Mouse (Mus musculus) kidney, adult 11 months (tissue): ENCODE data around the gene Ddx39b.

ENCODE experiments used
- DNase-seq: peaks from one replicate; pipeline ENCODE4 v3.0.0; 2022

Gene Ddx39b

GRCm38 (mm10) chr17:35241305-35242014 lies at the start of gene Ddx39b:
TSS of gene Ddx39b (plus strand) at chr17:35241746.
- DNase-seq = peak; percentile 96

DNA sequence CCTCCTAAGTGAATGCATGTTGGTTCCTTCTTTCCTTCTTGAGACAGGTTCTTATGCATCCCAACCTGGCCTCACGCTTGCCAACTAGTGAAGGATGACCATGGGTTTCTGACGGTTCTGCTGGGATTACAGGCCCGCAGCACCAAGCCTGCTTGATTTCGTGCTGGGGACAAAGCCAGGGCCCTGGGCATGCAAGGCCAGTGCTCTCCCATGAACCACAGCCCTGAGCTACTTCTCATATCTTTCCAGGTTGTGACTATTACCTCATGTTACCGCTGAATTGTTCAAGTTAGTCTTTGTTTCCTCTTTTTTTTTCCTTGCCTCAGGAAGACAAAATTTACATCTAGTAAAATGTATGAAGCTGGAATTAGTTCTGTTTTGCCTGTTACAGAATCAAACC lies 48.6 kb upstream of the Ddx39b start:
- no peak for DNase-seq

- no peak for DNase-seq
These were observed 47.4 kb upstream of the Ddx39b start, which contains the start of gene Ltb for GRCm38 (mm10) chr17:35193881-35194843. TSS of gene Ltb (plus strand) at chr17:35194439.

DNA sequence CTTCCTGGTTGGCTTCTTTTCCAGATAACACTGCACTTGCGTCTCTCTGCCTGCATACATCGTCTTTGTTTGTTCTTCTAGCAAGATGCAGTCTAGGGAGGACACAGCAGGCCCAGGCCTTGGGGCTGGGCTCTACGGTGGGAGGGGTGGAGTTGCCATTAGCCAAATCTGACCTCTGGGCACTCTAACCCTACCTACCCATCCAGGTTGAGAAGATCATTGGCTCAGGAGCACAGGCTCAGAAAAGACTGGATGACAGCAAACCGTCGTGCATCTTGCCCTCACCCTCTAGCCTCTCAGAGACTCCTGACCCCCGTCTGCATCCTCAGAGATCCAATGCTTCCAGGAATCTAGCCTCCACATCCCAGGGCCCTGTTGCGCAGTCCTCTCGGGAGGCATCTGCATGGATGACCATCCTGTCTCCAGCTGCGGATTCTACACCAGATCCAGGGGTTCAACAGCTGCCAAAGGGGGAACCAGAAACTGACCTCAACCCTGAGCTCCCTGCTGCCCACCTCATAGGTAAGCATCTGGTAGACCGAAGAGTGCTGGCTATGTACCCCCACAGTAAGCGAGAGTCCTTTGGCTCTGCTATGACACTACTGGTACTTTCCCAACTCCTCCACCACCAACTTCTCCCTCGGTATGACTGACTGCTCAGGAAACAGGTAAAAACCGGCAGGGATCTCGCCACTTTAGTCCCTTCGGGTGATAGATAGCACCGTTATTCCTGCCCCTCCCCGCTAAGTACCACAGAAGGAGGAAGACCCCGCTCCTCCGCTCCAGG lies 46.5 kb upstream of the Ddx39b start:
- no peak for DNase-seq

DNA sequence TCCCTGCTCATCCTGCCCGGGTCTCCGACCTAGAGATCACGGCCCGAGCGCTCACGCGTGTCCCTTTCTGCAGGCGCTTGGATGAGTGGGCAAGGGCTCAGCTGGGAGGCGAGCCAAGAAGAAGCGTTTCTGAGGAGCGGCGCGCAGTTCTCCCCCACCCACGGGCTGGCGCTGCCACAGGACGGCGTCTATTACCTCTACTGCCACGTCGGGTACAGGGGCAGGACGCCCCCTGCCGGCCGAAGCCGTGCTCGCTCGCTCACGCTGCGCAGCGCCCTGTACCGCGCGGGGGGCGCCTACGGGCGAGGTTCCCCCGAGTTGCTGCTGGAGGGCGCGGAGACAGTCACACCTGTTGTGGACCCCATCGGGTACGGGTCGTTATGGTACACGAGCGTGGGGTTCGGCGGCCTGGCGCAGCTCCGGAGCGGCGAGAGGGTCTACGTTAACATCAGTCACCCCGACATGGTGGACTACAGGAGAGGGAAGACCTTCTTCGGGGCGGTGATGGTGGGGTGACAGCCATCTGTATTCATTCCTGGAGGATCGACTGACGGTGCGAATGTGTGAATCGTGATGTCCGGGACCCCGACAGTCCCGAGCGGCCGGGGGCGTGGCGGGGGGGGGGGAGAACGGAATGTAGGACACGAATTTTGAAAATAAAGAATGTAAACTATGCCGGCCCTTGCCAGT lies 45.8 kb upstream of the Ddx39b start:
- DNase-seq = peak; percentile 63

- no peak for DNase-seq
These were observed 45.3 kb upstream of the Ddx39b start for GRCm38 (mm10) chr17:35196321-35196641.

- no peak for DNase-seq
These were observed 44.4 kb upstream of the Ddx39b start for GRCm38 (mm10) chr17:35197126-35197525.

GRCm38 (mm10) chr17:35198029-35198428 lies 43.5 kb upstream of the Ddx39b start:
- no peak for DNase-seq

GRCm38 (mm10) chr17:35198946-35199345 lies 42.6 kb upstream of the Ddx39b start:
- no peak for DNase-seq

- DNase-seq = no peak
These were observed 41.1 kb upstream of the Ddx39b start for GRCm38 (mm10) chr17:35200398-35200797.

DNA sequence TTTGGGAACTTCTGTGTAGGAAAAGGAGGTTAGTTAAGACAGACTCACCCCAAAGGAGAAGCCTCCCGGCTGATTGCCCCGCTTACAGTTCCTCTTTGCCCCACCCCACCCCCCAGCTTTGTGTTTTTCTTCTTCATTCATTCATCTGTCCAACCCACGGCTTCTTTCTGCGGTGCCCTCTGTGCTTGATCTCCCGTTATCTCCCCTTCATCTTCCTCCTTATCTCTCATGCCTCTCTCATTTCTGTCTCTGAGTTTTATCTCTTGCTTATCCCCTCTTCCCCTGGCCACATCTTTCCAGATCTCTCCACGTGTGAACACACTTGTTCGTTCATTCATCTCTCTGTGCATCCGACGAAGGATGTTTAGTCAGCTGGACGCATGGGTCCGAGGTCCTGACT lies 40.4 kb upstream of the Ddx39b start:
- DNase-seq = no peak

DNA sequence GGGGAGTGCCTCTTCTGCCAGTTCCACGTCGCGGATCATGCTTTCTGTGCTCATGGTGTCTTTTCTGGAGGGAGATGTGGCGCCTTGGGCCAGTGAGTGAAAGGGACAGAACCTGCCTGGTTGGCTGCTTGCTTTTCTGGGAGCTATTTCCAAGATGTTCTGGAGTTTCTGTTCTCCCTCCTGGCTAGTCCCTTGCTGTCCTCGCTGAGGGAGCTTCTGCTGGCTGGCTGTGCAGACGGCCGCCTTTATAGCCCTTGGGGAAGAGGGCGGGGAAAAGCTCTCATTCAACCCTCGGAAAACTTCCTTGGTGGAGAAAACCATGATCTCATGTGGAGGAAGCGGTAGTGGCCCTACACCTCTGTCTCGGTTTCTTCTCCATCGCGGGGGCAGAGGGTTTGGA lies 39.8 kb upstream of the Ddx39b start, which contains the start of gene Tnf:
Tnf (minus strand) TSS at position 221 of the 400 bp plus-strand sequence.
- DNase-seq = no peak

DNA sequence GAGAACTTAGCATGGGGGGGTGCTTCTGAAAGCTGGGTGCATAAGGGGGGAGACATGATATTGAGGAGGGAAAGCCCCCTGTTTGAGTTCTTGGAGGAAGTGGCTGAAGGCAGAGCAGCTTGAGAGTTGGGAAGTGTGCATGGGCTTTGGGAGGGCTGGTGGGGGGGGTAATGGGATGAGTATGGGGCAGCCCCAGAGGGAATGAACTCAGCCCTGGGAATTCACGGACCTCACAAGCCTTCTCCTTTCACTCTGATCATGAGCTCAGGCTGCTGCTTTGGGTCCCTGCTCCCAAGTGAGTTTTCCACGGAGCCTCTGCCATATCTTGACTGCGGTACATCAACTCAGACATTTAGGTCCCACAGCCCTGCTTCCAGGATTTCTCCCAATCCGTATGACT lies 39.1 kb upstream of the Ddx39b start:
- no peak for DNase-seq

GRCm38 (mm10) chr17:35204494-35205379 lies 36.8 kb upstream of the Ddx39b start, which contains the start of gene Lta:
TSS of gene Lta (minus strand) at chr17:35205351.
- DNase-seq = no peak

- no peak for DNase-seq
These were observed 36.2 kb upstream of the Ddx39b start for GRCm38 (mm10) chr17:35205380-35205769.

DNA sequence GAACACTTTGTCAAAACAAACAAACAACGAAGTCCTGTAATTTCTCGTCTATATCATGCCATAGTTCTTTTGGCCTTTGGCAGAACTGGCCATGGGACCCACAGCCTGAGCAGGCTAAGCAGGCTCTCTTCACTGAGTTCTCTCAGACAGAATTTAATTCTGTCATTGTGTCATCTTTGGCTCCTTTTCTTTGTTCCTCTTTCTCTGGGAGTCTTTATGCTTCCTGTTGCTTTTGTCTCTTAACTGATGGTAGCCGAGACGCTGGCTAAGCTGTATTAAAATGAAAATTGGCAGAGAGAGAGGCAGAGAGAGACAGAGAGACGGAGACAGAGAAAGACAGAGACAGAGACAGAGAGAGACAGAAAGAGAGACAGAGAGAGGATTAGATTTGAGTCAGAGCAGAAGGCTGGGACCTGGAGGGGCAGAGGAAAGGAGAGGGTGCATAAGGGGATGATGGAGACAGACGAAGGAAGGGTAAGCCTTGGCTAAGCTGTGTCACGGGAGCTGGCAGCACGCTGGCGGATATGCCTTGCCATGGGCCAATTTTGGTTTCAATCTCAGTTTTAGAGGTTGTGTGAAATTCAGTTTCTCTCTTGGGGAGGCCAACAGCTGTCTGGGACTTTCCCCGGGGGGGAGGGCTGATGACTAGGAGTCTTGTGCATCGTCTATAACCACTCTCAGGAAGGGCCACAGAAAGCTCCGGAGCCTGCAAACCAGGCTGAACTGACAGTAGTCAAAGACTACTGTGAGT lies 31.6 kb upstream of the Ddx39b start:
- DNase-seq = no peak

DNA sequence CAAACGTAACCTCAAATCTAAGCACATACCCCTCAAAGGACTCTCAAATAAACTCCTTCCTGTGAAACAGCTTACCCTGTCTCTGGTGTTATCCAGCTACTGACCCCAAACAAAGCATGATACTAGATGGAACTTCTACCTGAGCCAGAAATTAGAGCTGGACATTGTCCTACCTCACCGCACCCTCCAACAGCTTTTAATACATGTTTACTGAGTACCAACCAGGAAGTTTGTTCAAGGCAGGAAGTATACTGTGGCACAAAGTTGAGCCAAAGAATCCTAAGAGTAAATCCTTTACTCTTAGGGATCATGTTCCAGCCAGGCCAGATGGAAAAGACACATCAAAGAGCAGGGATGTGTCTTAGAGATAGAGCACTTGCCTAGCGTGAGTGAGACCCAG lies 31.0 kb upstream of the Ddx39b start:
- DNase-seq = no peak

DNA sequence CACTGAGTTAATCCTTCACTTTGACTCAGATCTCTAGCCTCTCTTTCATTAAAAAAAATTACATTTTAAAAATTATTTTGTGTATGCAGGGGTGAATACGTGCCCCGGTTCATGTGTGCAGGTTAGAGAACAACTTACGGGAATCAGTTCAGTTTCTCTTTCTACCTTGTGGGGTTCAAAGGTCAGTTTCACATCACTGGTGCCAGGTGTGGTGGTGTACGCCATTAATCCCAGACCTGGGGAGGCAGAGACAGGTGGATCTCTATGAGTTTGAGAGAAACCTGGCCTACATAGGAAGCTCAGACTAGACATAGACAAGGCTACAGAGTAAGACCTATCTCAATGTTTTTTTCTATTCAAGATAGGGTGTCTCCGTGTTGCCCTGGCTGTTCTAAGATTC lies 28.5 kb upstream of the Ddx39b start:
- no peak for DNase-seq

- peak; percentile 43 for DNase-seq
These were observed 22.9 kb upstream of the Ddx39b start for GRCm38 (mm10) chr17:35218516-35219193.

DNA sequence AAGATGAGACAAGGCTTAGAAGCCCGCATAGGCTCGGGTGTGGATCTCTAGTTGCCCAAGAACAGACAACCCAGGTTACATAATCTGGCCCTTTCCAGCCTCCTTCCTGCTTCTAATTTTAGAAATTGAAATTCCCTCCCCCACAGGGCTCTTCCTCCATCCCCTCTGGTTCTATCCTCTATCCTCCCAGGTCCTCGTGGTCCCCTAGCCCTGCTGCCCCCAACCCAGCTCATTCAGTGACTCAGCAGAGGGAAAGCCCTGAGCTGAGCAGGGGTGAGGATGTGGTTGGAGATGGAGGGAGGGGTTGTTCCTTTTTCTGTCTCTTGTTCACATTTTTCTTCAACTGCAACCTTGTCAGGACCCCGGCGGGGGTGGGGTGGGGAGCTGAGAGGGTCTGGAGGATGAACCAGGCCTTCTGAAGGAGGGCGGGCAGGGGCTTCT lies 21.9 kb upstream of the Ddx39b start:
- DNase-seq = no peak
